Mouse (Mus musculus) macrophage (primary cell): ENCODE results near the gene Lyz1. TPM values are rescaled to one million over a fixed set of nuclear protein-coding genes. Genes with fewer than 3 reads are reported as not detected.
A peak's percentile ranks its signal among the peaks of the same experiment; 100 is the strongest.
"Not testable (repeated sequence)": the region's sequence is repeated elsewhere in the genome, so short reads cannot be mapped to it uniquely, and the experiment has no call there.

ENCODE experiments used
- H3K27ac ChIP-seq: fragments of 350-480 bp; formaldehyde crosslinking; 2 replicates; pipeline ENCODE4 v1.9.0; 2021
- H3K36me3 ChIP-seq: fragments of 350-480 bp; formaldehyde crosslinking; 2 replicates; pipeline ENCODE4 v1.9.0; 2021; ENCODE audit errors: inconsistent target
- H3K4me3 ChIP-seq: fragments of 350-480 bp; formaldehyde crosslinking; 2 replicates; pipeline ENCODE4 v1.9.0; 2021; ENCODE audit errors: inconsistent target
- H3K79me2 ChIP-seq: fragments of 350-480 bp; formaldehyde crosslinking; 2 replicates; pipeline ENCODE4 v1.9.0; 2021; ENCODE audit errors: inconsistent target
- WGBS: methylation state at CpG from one replicate; pipeline ENCODE4 v1.1.7; 2026; ENCODE audit warnings: inconsistent platforms; ENCODE audit not compliant: missing documents; 5-methylcytosine and 5-hydroxymethylcytosine counted together
- polyA plus RNA-seq: library from polyadenylated mRNA; stranded (reverse); fragments of 250-400 nt; gene quantifications from 3 replicates; pipeline ENCODE4 v1.2.4, GENCODE M21; 2018; ENCODE audit warnings: inconsistent platforms

The Lyz1 gene
- polyA plus RNA-seq, 1 experiment from 2014 or later: 3.4 TPM

DNA sequence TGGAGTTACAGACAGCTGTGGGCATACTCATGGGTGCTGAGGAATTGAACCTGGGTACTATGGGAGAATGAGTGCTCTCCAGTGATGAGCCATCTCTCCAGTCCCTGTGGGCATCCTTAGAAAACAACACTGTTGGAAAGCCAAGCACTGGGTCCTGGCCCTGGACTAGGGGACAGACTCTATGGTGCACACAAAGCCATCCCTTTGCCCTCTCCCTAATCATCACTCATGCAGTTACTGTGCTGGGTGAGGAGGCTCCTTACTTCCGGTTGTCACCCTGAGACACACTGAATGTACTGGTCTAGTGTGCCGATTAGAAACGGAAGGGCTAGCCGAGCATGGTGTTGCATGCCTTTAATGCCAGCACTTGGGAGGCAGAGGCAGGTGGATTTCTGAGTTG is 9.5 kb downstream of the Lyz1 start:
- H3K79me2 ChIP-seq: peaks cover 60% of the 10 kb centered on the region
- WGBS: 64% methylated on average over 4 of the region's 4 CpGs
- H3K36me3 ChIP-seq, H3K4me3 ChIP-seq: not testable (repeated sequence)
- peak overlapping the region; percentile 92 for H3K27ac ChIP-seq

DNA sequence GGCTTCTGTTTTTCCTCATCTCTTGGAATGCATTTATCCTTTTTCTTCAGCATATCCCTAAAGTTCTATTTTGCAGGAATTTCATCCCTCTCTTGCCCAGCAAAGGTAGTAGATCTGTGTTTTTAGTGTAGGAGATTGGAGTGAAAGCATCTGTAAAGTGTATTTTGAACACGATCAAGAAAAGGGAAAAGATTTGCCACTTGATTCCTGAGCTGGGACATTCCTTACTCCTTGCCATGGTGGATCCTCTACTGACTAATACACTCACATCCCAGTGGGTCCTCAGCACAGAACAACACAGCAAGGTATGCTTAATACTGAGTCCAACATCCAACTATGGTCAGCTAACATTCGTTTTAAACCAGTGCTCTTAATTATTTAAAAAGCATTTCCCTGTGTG is 10.1 kb downstream of the Lyz1 start:
- Histone ChIP-seq H3K27ac (peak overlapping the region; percentile 92), H3K36me3 (peaks cover 5% of the 10 kb centered on the region; the same call in 1 of the 2 replicates), H3K4me3 (peak overlapping the region; percentile 83), H3K79me2 (peaks cover 59% of the 10 kb centered on the region)
- WGBS: 67% methylated on average over 2 of the region's 2 CpGs

DNA sequence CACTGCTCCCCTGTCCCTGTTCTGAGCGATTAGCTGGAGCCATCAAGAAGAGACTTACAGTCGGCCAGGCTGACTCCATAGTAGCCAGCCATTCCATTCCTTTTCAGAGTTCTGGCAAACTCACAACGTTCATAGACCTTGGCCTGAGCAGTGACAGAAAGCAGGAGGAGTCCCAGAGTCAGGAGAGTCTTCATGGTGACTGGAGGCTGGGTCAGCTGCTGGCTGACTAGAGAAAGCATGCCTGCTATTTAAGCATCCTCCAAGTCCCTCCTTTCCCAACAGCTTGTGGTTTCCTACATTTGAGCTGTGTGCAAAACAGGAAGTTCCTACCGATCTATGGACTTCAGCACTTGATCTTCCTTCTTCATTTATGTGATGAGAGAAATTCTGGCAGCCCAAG is 10.6 kb downstream of the Lyz1 start, which contains the start of gene Lyz2:
Gene Lyz2 (minus strand): TSS at position 273 of the 400 bp plus-strand sequence.
- peak within 1 kb of the TSS; percentile 83 for H3K4me3 ChIP-seq
- H3K79me2 ChIP-seq: peaks cover 54% of the 10 kb centered on the region
- peaks cover 5% of the 10 kb centered on the region; the same call in 1 of the 2 replicates for H3K36me3 ChIP-seq
- peak within 1 kb of the TSS; percentile 92 for H3K27ac ChIP-seq
- 0% methylated on average over 4 of the region's 4 CpGs for WGBS

DNA sequence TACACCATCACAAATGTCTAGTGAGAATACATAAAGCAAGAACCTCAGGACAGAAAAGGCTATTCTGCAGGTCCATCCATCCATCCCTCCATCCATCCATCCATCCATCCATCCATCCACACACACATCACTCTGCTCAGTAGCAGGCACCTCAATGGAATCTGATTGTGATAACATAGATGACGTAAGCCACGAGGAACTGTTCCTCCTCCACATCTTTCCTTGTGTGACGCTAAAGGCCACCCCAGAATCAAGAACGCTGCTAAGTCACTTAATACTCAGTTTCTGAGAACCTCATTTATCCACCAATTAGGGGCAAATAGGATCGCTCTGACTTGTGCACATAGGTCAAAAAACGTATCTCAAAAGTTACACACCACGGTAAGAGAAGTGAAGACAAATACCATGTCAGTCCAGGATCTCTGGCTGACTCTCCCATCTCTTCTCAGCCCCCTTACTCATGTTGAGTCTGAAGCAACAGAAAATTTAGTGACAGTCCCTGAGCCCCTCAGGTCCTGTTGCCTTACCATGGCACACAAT is 11.2 kb downstream of the Lyz1 start:
- WGBS: 14% methylated on average over 7 of the region's 7 CpGs
- Histone ChIP-seq H3K27ac (peak overlapping the region; percentile 92), H3K4me3 (peak overlapping the region; percentile 83), H3K36me3 (peaks cover 5% of the 10 kb centered on the region; the same call in 1 of the 2 replicates), H3K79me2 (peaks cover 50% of the 10 kb centered on the region)

DNA sequence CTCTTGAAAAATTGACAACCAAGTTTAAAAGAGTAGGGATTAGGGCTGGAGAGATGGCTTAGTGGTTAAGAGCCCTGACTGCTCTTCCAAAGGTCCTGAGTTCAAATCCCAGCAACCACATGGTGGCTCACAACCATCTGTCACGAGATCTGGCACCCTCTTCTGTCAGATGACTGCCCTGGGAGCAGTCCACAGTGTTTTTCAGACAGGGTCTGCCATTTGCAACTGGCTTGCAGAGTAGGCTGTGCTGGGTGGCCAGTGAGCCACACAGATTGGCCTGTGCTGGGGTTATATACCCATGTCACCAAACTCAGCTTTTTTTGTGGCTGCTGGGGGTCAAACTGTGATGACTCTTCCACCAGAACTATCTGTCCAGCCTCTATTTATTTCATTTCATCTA is 12.7 kb downstream of the Lyz1 start:
- peak overlapping the region; percentile 83 for H3K4me3 ChIP-seq
- peaks cover 48% of the 10 kb centered on the region for H3K79me2 ChIP-seq
- peak overlapping the region; percentile 92 for H3K27ac ChIP-seq
- WGBS: 70% methylated on average over 1 of the region's 1 CpGs
- H3K36me3 ChIP-seq: peaks cover 5% of the 10 kb centered on the region; the same call in 1 of the 2 replicates

DNA sequence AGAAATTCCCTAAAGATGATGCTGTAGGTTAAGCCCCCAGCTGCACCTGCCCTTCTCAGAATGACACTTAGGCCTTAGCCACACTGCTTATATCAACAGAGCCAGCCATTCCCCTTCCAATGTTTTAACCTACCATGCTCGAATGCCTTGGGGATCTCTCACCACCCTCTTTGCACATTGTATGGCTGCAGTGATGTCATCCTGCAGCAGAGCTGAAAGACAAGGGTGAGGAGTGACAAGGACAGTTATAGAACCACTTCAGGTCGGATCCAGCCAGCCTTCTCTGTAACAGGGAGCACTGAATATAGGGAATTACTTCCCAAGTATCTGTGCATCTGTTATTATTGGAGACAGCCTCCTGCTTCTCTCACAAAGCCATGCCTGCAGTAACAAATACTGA is 14.2 kb downstream of the Lyz1 start:
- not testable (repeated sequence) for H3K36me3 ChIP-seq, H3K4me3 ChIP-seq
- Histone ChIP-seq H3K79me2 (peaks cover 39% of the 10 kb centered on the region), H3K27ac (peak overlapping the region; percentile 92)
- WGBS: 67% methylated on average over 1 of the region's 2 CpGs

DNA sequence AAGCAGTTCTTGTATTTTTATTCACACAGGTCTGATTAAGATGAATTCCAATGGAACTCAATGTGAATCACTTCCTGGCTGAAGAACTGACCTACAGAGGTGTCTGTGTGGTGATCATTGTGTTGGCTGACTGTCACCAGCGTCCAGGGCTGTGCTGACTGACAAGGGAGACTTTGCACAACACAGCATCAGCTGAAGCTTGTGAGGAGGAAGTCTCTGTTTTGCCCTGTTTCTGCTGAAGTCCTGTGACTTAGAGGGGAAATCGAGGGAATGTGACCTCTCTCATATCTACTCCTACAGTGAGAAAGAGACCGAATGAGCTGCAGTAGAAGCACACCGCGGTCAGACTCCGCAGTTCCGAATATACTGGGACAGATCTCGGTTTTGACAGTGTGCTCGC is 14.9 kb downstream of the Lyz1 start:
- H3K27ac ChIP-seq: peak overlapping the region; percentile 92
- H3K4me3 ChIP-seq, H3K36me3 ChIP-seq: not testable (repeated sequence)
- 74% methylated on average over 9 of the region's 9 CpGs for WGBS
- peaks cover 32% of the 10 kb centered on the region for H3K79me2 ChIP-seq

DNA sequence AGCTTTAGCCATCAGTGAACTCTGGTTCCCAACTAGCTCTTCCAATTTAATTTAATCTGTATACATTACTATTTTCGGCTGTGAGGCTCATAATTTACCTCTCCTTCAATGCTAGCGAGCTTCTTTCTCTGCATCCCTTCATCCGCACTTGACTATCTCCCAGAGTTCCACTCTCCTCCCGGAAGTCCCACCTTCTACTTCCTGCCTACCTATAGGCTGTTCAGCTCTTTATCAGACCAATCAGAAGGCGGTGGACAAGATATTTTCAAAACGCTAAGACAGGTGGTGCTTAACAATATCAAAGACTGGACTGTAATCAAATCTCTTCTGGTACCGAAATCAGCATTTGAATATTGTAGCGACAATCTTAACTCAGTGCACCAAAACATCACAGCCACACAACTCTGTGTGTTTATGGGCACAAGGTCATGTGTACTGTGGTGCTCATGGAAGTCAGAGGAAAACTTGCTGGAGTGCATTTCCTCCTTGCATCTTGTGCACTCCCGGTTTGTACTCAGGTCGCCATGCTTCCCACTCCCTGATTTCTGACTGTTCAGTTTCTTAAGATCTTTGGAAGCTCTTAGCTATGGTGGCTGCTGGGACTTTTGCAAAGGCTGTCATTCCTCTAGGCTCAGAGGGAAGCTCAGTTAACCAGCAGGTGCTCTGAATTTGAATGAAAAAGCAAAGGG is 16.8 kb downstream of the Lyz1 start:
- no peak overlapping the region for H3K27ac ChIP-seq
- WGBS: 88% methylated on average over 10 of the region's 10 CpGs
- peaks cover 5% of the 10 kb centered on the region; the same call in 1 of the 2 replicates for H3K36me3 ChIP-seq
- H3K79me2 ChIP-seq: peaks cover 14% of the 10 kb centered on the region
- H3K4me3 ChIP-seq: no peak overlapping the region

DNA sequence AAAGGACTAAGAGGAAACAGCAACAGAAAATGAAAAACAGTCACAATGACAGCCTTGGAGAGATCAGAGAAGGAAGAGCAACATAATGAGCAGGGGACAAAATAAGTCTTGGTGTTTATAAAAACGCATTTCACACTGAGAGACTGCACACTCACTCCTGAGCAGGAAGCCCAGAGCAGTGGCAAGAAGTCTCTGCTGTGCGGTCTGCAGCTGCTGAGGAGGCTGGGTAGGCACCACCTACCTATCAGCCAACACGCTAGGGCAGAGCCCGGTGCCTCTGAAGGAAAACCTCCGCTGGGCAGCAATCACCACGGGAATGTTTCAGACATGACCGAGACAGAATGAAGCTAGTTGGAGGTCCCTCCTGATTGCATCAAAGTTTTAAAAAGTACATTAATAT is 18.0 kb downstream of the Lyz1 start:
- WGBS: no CpG with 5 or more reads among the region's 7 CpGs

DNA sequence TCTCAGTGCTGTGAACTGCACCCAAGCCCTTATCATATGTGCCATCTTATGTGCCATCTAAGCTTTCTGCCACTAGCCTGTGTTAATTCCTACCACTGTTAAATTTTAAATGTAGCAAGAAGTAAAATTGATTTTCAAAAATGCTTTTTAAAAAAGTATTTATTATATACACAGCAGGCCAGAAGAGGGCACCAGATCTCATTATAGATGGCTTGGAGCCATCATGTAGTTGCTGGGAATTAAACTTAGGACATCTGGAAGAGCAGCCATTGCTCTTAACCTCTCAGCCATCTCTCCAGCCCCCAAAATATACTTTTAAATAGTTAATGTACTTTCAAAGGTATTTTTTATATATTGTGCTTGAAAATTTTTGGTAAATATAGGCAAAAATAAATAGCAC is 20.6 kb downstream of the Lyz1 start:
- Histone ChIP-seq H3K27ac (no peak overlapping the region), H3K36me3 (no peaks in the 10 kb centered on the region), H3K79me2 (no peaks in the 10 kb centered on the region), H3K4me3 (no peak overlapping the region)

More for the DNA sequence above, 18.0 kb downstream of the Lyz1 start:
- not testable (repeated sequence) for H3K27ac ChIP-seq, H3K36me3 ChIP-seq, H3K79me2 ChIP-seq, H3K4me3 ChIP-seq

DNA sequence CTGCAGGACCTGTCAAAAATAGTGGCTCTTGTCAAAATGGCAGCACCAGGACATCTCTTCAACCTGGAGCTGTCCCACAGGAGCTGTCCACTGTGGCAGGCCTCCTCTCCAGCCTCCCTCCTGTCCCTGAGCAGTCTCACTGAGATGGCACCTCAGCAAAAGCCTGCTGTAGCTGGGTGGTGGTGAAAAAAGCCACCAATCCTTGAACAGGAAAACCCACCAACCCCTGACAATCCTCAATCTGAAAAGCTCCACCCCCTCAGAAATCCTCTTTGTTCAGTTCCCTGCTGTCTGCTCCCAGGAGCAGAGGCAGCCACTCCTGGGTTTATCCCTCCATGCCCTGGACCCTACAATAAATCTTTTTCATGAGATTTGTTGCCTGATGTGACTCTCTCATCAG is 32.8 kb downstream of the Lyz1 start:
- Histone ChIP-seq H3K79me2 (no peaks in the 10 kb centered on the region), H3K36me3 (no peaks in the 10 kb centered on the region), H3K27ac (no peak overlapping the region), H3K4me3 (no peak overlapping the region)

DNA sequence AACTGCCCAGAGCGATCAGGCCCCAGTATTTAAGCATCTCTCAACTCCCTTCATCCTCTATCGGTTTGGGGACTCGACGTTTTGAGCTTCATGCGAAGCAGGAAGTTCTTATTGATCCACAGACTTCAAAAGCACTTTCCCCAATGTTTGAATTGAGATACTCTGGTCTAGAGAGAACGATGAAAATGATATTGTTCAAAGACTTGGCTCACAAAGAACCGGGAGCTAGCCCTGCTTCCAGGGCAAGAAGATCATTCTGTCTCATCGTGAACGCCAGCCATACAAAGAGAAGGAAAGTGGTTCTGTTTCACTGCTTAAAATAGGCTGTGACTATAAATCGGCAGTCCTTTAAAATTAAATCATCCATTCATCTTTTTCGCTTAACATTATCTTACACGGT is 54.1 kb downstream of the Lyz1 start, which contains the start of gene 9530003J23Rik:
Gene 9530003J23Rik (minus strand): TSS at position 101 of the 400 bp plus-strand sequence.
- Histone ChIP-seq H3K36me3 (no peaks in the 10 kb centered on the region), H3K27ac (no peak within 1 kb of the TSS), H3K4me3 (no peak within 1 kb of the TSS), H3K79me2 (no peaks in the 10 kb centered on the region)
- 87% methylated on average over 12 of the region's 12 CpGs for WGBS

Other genes starting within 250 kb of the Lyz1 start
- not detected in 3 replicates for gene Lrrc10, start 247.5 kb downstream of the Lyz1 start, polyA plus RNA-seq
- gene Cct2, start 229.1 kb downstream of the Lyz1 start, polyA plus RNA-seq: 127 to 262 TPM (median 206 TPM) in 3 replicates
- gene Frs2, start 144.3 kb downstream of the Lyz1 start, polyA plus RNA-seq: 10.7 to 14.5 TPM (median 13.7 TPM) in 3 replicates
- 55.6 to 78.5 TPM (median 58.7 TPM) in 3 replicates for gene Yeats4, start 68.4 kb downstream of the Lyz1 start, polyA plus RNA-seq
- gene 9530003J23Rik, start 54.2 kb downstream of the Lyz1 start, polyA plus RNA-seq: not detected in 3 replicates
- 16,156 to 35,026 TPM (median 20,022 TPM) in 3 replicates for gene Lyz2, start 10.5 kb downstream of the Lyz1 start, polyA plus RNA-seq
- gene Cpsf6, start 87.1 kb upstream of the Lyz1 start, polyA plus RNA-seq: 34.3 to 45.3 TPM (median 41.5 TPM) in 3 replicates